Mouse (Mus musculus): ENCODE data around the gene Fancc. TPM values are rescaled to one million over a fixed set of nuclear protein-coding genes. Genes with fewer than 3 reads are reported as not detected.

Fancc gene
- polyA plus RNA-seq, 1 experiment from 2014 or later: 25.9 TPM

GRCm38 (mm10) chr13:63313748-63314607, 183.1 kb downstream of the Fancc start:
- H3K36me3 ChIP-seq (ENCODE audit: insufficient read depth): peaks cover 24% of the 10 kb centered on the region; the same call in 1 of the 2 replicates
- no peak for DNase-seq
- WGBS: 75% methylated on average over 12 of the region's 12 CpGs
- no peaks in the 10 kb centered on the region for H3K27me3 ChIP-seq (ENCODE audit: insufficient read depth, low read length)
- H3K4me1 ChIP-seq (ENCODE audit: insufficient read depth): no peaks in the 10 kb centered on the region
- H3K27ac ChIP-seq (ENCODE audit: low read depth): peak overlapping the region; percentile 12; the same call in 1 of the 2 replicates
- H3K4me3 ChIP-seq (ENCODE audit: low read depth, low read length): no peak overlapping the region
- H3K4me2 ChIP-seq: no peak overlapping the region
- no peaks in the 10 kb centered on the region for H3K9me3 ChIP-seq (ENCODE audit: low read depth, low read length)
- H3K9ac ChIP-seq: no peak overlapping the region
- TF ChIP-seq CTCF (IDR thresholded peaks at IDR 0.05; ENCODE audit: low read depth): no peak
- ATAC-seq (ENCODE audit: insufficient read depth): no peak

GRCm38 (mm10) chr13:63313247-63313646, 183.8 kb downstream of the Fancc start:
- H3K4me2 ChIP-seq: no peak overlapping the region
- no peak overlapping the region for H3K9ac ChIP-seq
- TF ChIP-seq CTCF (IDR thresholded peaks at IDR 0.05; ENCODE audit: low read depth): no peak
- H3K27ac ChIP-seq (ENCODE audit: low read depth): no peak overlapping the region
- no peaks in the 10 kb centered on the region for H3K4me1 ChIP-seq (ENCODE audit: insufficient read depth)
- H3K4me3 ChIP-seq (ENCODE audit: low read depth, low read length): no peak overlapping the region
- no peaks in the 10 kb centered on the region for H3K27me3 ChIP-seq (ENCODE audit: insufficient read depth, low read length)
- ATAC-seq (ENCODE audit: insufficient read depth): no peak
- peaks cover 26% of the 10 kb centered on the region; the same call in 1 of the 2 replicates for H3K36me3 ChIP-seq (ENCODE audit: insufficient read depth)
- H3K9me3 ChIP-seq (ENCODE audit: low read depth, low read length): no peaks in the 10 kb centered on the region
- WGBS: 90% methylated on average over 1 of the region's 1 CpGs
- no peak for DNase-seq

- H3K27ac ChIP-seq (ENCODE audit: low read depth): no peak overlapping the region
- TF ChIP-seq CTCF (IDR thresholded peaks at IDR 0.05; ENCODE audit: low read depth): no peak
These were observed 185.9 kb downstream of the Fancc start for GRCm38 (mm10) chr13:63311156-63311555.

GRCm38 (mm10) chr13:63309563-63309962, 187.5 kb downstream of the Fancc start:
- DNase-seq (no peak), ATAC-seq (ENCODE audit: insufficient read depth) (no peak)
- no peak overlapping the region for H3K9ac ChIP-seq
- H3K4me3 ChIP-seq (ENCODE audit: low read depth, low read length): no peak overlapping the region
- H3K27me3 ChIP-seq (ENCODE audit: insufficient read depth, low read length): no peaks in the 10 kb centered on the region
- no peaks in the 10 kb centered on the region for H3K4me1 ChIP-seq (ENCODE audit: insufficient read depth)
- WGBS: 70% methylated on average over 3 of the region's 3 CpGs
- H3K36me3 ChIP-seq (ENCODE audit: insufficient read depth): peaks cover 18% of the 10 kb centered on the region; the same call in 1 of the 2 replicates
- TF ChIP-seq CTCF (IDR thresholded peaks at IDR 0.05; ENCODE audit: low read depth): no peak
- no peaks in the 10 kb centered on the region for H3K9me3 ChIP-seq (ENCODE audit: low read depth, low read length)
- no peak overlapping the region for H3K4me2 ChIP-seq
- no peak overlapping the region for H3K27ac ChIP-seq (ENCODE audit: low read depth)

More at GRCm38 (mm10) chr13:63311156-63311555, 185.9 kb downstream of the Fancc start:
- Histone ChIP-seq H3K27me3 (ENCODE audit: insufficient read depth, low read length) (no peaks in the 10 kb centered on the region), H3K4me2 (no peak overlapping the region), H3K36me3 (ENCODE audit: insufficient read depth) (peaks cover 20% of the 10 kb centered on the region; the same call in 1 of the 2 replicates), H3K9ac (no peak overlapping the region), H3K9me3 (ENCODE audit: low read depth, low read length) (no peaks in the 10 kb centered on the region), H3K4me1 (ENCODE audit: insufficient read depth) (no peaks in the 10 kb centered on the region), H3K4me3 (ENCODE audit: low read depth, low read length) (no peak overlapping the region)
- no peak for DNase-seq
- no peak for ATAC-seq (ENCODE audit: insufficient read depth)
- WGBS: 56% methylated on average over 2 of the region's 2 CpGs

GRCm38 (mm10) chr13:63306768-63307167, 190.3 kb downstream of the Fancc start:
- H3K4me1 ChIP-seq (ENCODE audit: insufficient read depth): no peaks in the 10 kb centered on the region
- ATAC-seq (ENCODE audit: insufficient read depth) (no peak), DNase-seq (no peak)
- no peak overlapping the region for H3K27ac ChIP-seq (ENCODE audit: low read depth)
- no peak overlapping the region for H3K9ac ChIP-seq
- 83% methylated on average over 5 of the region's 5 CpGs for whole genome bisulfite sequencing
- no peaks in the 10 kb centered on the region for H3K27me3 ChIP-seq (ENCODE audit: insufficient read depth, low read length)
- H3K9me3 ChIP-seq (ENCODE audit: low read depth, low read length): no peaks in the 10 kb centered on the region
- H3K4me2 ChIP-seq: no peak overlapping the region
- H3K36me3 ChIP-seq (ENCODE audit: insufficient read depth): peaks cover 36% of the 10 kb centered on the region
- H3K4me3 ChIP-seq (ENCODE audit: low read depth, low read length): no peak overlapping the region
- no peak for TF ChIP-seq CTCF (IDR thresholded peaks at IDR 0.05; ENCODE audit: low read depth)

GRCm38 (mm10) chr13:63305160-63306011, 191.7 kb downstream of the Fancc start:
- Histone ChIP-seq H3K27ac (ENCODE audit: low read depth) (no peak overlapping the region), H3K9me3 (ENCODE audit: low read depth, low read length) (no peaks in the 10 kb centered on the region), H3K27me3 (ENCODE audit: insufficient read depth, low read length) (no peaks in the 10 kb centered on the region), H3K4me3 (ENCODE audit: low read depth, low read length) (no peak overlapping the region), H3K4me2 (no peak overlapping the region), H3K36me3 (ENCODE audit: insufficient read depth) (peaks cover 43% of the 10 kb centered on the region), H3K9ac (no peak overlapping the region), H3K4me1 (ENCODE audit: insufficient read depth) (no peaks in the 10 kb centered on the region)
- TF ChIP-seq CTCF (IDR thresholded peaks at IDR 0.05; ENCODE audit: low read depth): no peak
- 61% methylated on average over 16 of the region's 16 CpGs for WGBS
- no peak for DNase-seq
- ATAC-seq (ENCODE audit: insufficient read depth): peak; percentile 17; the same call in 1 of the 2 replicates

- TF ChIP-seq CTCF (IDR thresholded peaks at IDR 0.05; ENCODE audit: low read depth): no peak
- DNase-seq: no peak
- no peaks in the 10 kb centered on the region for H3K27me3 ChIP-seq (ENCODE audit: insufficient read depth, low read length)
- H3K36me3 ChIP-seq (ENCODE audit: insufficient read depth): peaks cover 49% of the 10 kb centered on the region
- ATAC-seq (ENCODE audit: insufficient read depth): no peak
- no peaks in the 10 kb centered on the region for H3K4me1 ChIP-seq (ENCODE audit: insufficient read depth)
- H3K9me3 ChIP-seq (ENCODE audit: low read depth, low read length): no peaks in the 10 kb centered on the region
- no peak overlapping the region for H3K4me3 ChIP-seq (ENCODE audit: low read depth, low read length)
- no peak overlapping the region for H3K9ac ChIP-seq
- 56% methylated on average over 3 of the region's 3 CpGs for WGBS
- no peak overlapping the region for H3K4me2 ChIP-seq
- no peak overlapping the region for H3K27ac ChIP-seq (ENCODE audit: low read depth)
These were observed 192.3 kb downstream of the Fancc start for GRCm38 (mm10) chr13:63304799-63305159.
